Mouse (Mus musculus) heart, embryonic 11.5 days (tissue): ENCODE measurements around the gene Gpn2. TPM values are rescaled to one million over a fixed set of nuclear protein-coding genes. Genes with fewer than 3 reads are reported as not detected.

Experiments
- ATAC-seq: fragments of 200-750 bp; cut with Nextera tagmentation; replicated peaks from 2 replicates; pipeline ENCODE4 v1.8.0; 2017; ENCODE audit warnings: moderate library complexity; ENCODE audit not compliant: insufficient number of reproducible peaks, low FRiP score, low TSS enrichment
- H3K27ac ChIP-seq: fragments of 300-500 bp; sonication (generic); 2 replicates; pipeline ENCODE4 v1.5.1; 2014; ENCODE audit warnings: mild to moderate bottlenecking, low read depth, low read length
- H3K27me3 ChIP-seq: fragments of 300-500 bp; sonication (generic); 2 replicates; pipeline ENCODE4 v1.6.1; 2014; ENCODE audit warnings: mild to moderate bottlenecking, low read length, mixed read lengths; ENCODE audit not compliant: control insufficient read depth, insufficient read depth
- H3K36me3 ChIP-seq: fragments of 300-500 bp; sonication (generic); 2 replicates; pipeline ENCODE4 v1.6.1; 2014; ENCODE audit warnings: mild to moderate bottlenecking, low read length, moderate library complexity, mixed read lengths; ENCODE audit not compliant: control insufficient read depth, insufficient read depth
- H3K4me1 ChIP-seq: fragments of 300-500 bp; sonication (generic); 2 replicates; pipeline ENCODE4 v1.6.1; 2014; ENCODE audit warnings: low read length; ENCODE audit not compliant: control insufficient read depth, insufficient read depth
- H3K4me2 ChIP-seq: fragments of 300-500 bp; sonication (generic); 2 replicates; pipeline ENCODE4 v1.6.1; 2014; ENCODE audit warnings: mild to moderate bottlenecking, moderate library complexity
- H3K4me3 ChIP-seq: fragments of 300-500 bp; sonication (generic); 2 replicates; pipeline ENCODE4 v1.5.1; 2014; ENCODE audit warnings: low read depth, low read length
- H3K9ac ChIP-seq: fragments of 300-500 bp; sonication (generic); 2 replicates; pipeline ENCODE4 v1.6.1; 2014; ENCODE audit warnings: mild to moderate bottlenecking, low read depth, low read length, moderate library complexity
- H3K9me3 ChIP-seq: fragments of 300-500 bp; sonication (generic); replicated peaks from 2 replicates; pipeline ENCODE4 v1.6.1; 2016; ENCODE audit warnings: low read length; ENCODE audit not compliant: control insufficient read depth
- WGBS: fragments of 180-500 bp; shearing (Covaris S2); extraction: QIAGEN DNeasy Blood & Tissue Kit; methylation state at CpG from one replicate; pipeline ENCODE4 v1.1.7; 2014; ENCODE audit not compliant: insufficient replicate concordance; 5-methylcytosine and 5-hydroxymethylcytosine counted together
- polyA plus RNA-seq: library from polyadenylated mRNA; unstranded; fragments of >200 nt; fragmentation: Nextera tagmentation; extraction: Ambion mirVana; gene quantifications from 2 replicates; pipeline ENCODE4 v1.2.1, GENCODE M21; 2014

The Gpn2 gene
- polyA plus RNA-seq, 1 experiment from 2014 or later, result 14.3 TPM

DNA sequence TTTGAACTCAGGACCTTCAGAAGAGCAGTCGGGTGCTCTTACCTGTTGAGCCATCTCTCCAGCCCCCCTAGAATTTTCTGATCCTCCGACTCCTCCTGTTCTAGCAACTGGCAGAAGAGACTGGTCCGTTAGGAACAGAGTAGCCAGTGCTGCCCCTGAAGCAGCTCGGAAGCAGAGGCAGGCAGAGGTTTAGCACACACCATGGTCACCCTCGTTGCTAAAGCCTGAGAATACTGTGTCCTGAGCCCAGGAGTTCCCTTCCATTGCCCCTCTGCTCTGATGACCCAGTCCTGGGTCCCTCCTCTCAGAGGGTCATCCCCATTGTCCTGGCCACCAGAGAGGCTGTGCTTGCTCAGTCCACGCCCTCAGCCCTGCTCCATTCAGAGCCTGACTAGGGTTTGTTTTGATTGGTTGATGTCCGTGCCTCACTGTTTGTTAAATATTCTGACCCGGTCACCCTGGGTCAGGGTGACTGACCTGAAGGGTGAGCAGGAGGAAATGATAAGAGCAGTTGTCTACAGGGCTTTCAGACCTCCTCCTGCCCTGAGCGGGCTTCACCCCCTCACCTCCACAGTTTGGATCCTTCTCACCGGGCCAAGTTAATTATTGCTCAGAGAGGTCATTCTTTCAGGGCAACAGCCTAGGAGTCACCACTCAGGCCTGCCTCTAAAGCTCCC lies 27.0 kb upstream of the Gpn2 start:
- Histone ChIP-seq H3K9me3 (no peaks in the 10 kb centered on the region), H3K36me3 (no peaks in the 10 kb centered on the region), H3K4me1 (peaks cover 8% of the 10 kb centered on the region), H3K9ac (no peak overlapping the region), H3K27me3 (peaks cover 3% of the 10 kb centered on the region; the same call in 1 of the 2 replicates), H3K4me2 (no peak overlapping the region), H3K27ac (no peak overlapping the region), H3K4me3 (no peak overlapping the region)
- 40% methylated on average over 10 of the region's 10 CpGs for WGBS
- no peak for ATAC-seq

DNA sequence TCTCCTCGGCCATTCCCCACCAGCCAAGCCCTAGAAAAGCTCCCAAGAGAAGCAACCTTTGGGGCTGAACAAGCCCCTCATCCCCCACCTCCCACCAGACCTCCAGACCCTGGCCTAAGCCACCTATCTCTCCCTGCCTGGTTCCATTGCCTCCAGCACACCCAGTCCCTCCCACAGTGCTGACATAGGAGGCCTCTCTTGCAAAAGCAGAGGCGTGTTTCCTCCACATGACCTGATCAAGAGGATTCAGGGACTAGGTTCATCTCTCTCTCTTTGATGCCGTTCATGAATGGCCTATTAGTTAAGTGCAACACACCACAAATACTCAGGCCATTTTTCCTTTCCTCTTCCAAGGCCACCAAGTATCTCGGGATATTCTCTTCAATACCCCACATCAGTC lies 24.3 kb upstream of the Gpn2 start:
- Histone ChIP-seq H3K4me3 (no peak overlapping the region), H3K9me3 (no peaks in the 10 kb centered on the region), H3K4me1 (no peaks in the 10 kb centered on the region), H3K4me2 (no peak overlapping the region), H3K36me3 (no peaks in the 10 kb centered on the region), H3K27me3 (peaks cover 3% of the 10 kb centered on the region; the same call in 1 of the 2 replicates), H3K27ac (no peak overlapping the region), H3K9ac (no peak overlapping the region)
- WGBS, result 69% methylated on average over 4 of the region's 4 CpGs
- no peak for ATAC-seq

- Histone ChIP-seq H3K27ac (no peak overlapping the region), H3K4me2 (no peak overlapping the region), H3K27me3 (no peaks in the 10 kb centered on the region), H3K9me3 (no peaks in the 10 kb centered on the region), H3K36me3 (no peaks in the 10 kb centered on the region), H3K4me3 (no peak overlapping the region), H3K4me1 (no peaks in the 10 kb centered on the region), H3K9ac (no peak overlapping the region)
- 71% methylated on average over 4 of the region's 4 CpGs for WGBS
- no peak for ATAC-seq
These were observed 22.5 kb upstream of the Gpn2 start for GRCm38 (mm10) chr4:133561622-133562021.

DNA sequence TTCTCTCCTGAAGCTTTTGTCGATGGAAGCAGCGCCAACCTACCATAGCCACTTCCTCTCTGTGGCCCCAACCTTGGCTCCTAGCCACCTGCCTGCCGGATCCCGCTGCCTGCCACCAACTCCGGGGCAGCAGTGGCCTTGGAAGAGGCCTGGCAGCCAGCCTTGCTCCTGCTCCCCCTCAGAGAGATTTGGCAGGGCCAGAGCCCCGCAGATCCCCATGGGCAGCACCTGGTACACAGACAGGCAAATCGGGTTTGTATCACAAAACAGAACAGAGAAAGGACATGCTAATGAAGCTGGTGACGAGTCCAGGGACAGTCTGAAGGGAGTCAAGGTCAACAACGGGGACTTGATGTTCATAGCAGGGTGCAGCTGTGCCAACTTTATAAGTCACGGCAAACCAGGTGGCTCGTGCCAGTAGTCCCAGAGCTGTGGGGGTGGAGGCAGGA lies 21.0 kb upstream of the Gpn2 start:
- no peaks in the 10 kb centered on the region for H3K27me3 ChIP-seq
- no peak overlapping the region for H3K4me3 ChIP-seq
- ATAC-seq, result no peak
- H3K4me1 ChIP-seq, result no peaks in the 10 kb centered on the region
- H3K36me3 ChIP-seq, result no peaks in the 10 kb centered on the region
- H3K9me3 ChIP-seq, result no peaks in the 10 kb centered on the region
- WGBS, result 68% methylated on average over 11 of the region's 11 CpGs
- H3K9ac ChIP-seq, result no peak overlapping the region
- H3K27ac ChIP-seq, result no peak overlapping the region
- no peak overlapping the region for H3K4me2 ChIP-seq

GRCm38 (mm10) chr4:133567251-133567650 lies 16.9 kb upstream of the Gpn2 start:
- Histone ChIP-seq H3K4me3 (no peak overlapping the region), H3K36me3 (no peaks in the 10 kb centered on the region), H3K4me2 (no peak overlapping the region), H3K27me3 (no peaks in the 10 kb centered on the region), H3K9ac (no peak overlapping the region), H3K27ac (no peak overlapping the region), H3K9me3 (no peaks in the 10 kb centered on the region), H3K4me1 (no peaks in the 10 kb centered on the region)
- no peak for ATAC-seq
- 22% methylated on average over 8 of the region's 8 CpGs for WGBS

- Histone ChIP-seq H3K4me2 (no peak overlapping the region), H3K4me1 (0 out of 2 replicates have a peak, but pooled peaks cover 3% of the 10 kb centered on the region), H3K27ac (no peak overlapping the region), H3K27me3 (no peaks in the 10 kb centered on the region), H3K36me3 (no peaks in the 10 kb centered on the region), H3K4me3 (no peak overlapping the region), H3K9me3 (no peaks in the 10 kb centered on the region), H3K9ac (no peak overlapping the region)
- 78% methylated on average over 10 of the region's 10 CpGs for WGBS
- no peak for ATAC-seq
These were observed 14.7 kb upstream of the Gpn2 start for GRCm38 (mm10) chr4:133569291-133570065.

DNA sequence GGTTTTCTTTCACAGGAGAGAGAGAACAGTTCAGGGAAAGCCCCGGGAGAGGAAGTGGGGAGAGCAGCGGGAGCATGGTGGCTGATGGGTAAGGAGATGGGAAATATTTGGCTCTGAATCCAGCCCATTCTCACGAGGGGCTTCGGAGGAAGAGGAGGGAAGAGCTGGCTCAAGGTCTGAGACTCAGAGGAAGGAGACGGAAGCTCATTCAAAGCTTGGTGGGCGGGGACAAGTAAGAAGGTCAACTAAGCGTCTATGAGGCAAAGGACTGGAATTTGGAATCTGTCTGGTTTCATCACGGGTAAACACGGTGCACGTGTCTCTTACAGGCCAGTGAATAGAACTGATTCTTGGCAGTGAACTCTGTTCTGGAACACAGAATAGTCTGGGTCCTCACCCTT lies 14.1 kb upstream of the Gpn2 start:
- no peaks in the 10 kb centered on the region for H3K27me3 ChIP-seq
- H3K4me1 ChIP-seq, result peaks cover 4% of the 10 kb centered on the region; the same call in 1 of the 2 replicates
- ATAC-seq, result no peak
- no peaks in the 10 kb centered on the region for H3K9me3 ChIP-seq
- no peak overlapping the region for H3K9ac ChIP-seq
- H3K4me2 ChIP-seq, result no peak overlapping the region
- no peak overlapping the region for H3K27ac ChIP-seq
- 53% methylated on average over 10 of the region's 10 CpGs for WGBS
- H3K36me3 ChIP-seq, result no peaks in the 10 kb centered on the region
- no peak overlapping the region for H3K4me3 ChIP-seq

DNA sequence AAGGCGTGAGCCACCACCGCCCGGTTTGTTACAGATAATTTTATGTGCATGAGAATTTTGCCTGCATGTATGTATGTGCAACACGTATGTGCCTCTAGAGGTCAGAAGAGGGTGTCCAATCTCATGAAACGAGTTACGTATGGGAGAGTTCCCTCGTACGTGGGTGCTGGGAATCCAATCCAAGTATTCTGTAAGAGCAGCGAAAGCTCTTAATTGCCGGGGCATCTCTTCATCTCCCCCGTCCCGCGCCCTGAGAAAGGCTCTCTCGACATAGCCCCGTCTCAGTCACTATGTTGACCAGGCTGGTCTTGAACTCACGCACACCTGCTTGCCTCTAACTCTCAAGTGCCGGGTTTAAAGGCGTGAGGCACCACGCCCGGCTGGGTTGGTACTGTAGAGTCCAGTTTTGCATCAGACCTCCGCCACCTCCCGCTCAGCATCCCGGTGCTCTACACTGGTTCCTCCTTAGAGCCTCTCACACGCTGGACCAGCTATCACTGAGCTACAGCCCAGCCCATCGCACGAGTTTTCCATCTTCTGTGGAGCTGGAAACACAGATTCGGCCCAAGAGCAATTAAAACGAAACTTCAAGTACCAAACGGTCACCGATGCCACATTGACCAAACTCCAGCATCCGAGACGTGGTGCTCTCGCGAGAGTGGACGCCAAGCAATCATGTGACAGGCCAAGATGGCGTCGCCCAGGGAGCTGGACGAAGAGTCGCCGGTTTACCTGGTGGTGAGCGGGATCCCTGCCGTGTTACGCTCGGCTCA lies 9.9 kb upstream of the Gpn2 start, which contains the start of gene Gpatch3:
Gene Gpatch3, plus strand, starts transcription at position 676 of the 773 bp plus-strand sequence.
- Histone ChIP-seq H3K4me3 (peak within 1 kb of the TSS; percentile 100), H3K9ac (peak within 1 kb of the TSS; percentile 94), H3K36me3 (no peaks in the 10 kb centered on the region; the same call in 1 of the 2 replicates), H3K4me1 (peaks cover 8% of the 10 kb centered on the region; the same call in 1 of the 2 replicates), H3K4me2 (peak within 1 kb of the TSS; percentile 83), H3K27ac (peak within 1 kb of the TSS; percentile 71; the same call in 1 of the 2 replicates), H3K27me3 (no peaks in the 10 kb centered on the region), H3K9me3 (no peaks in the 10 kb centered on the region)
- ATAC-seq, result peak; percentile 85
- WGBS, result 6% methylated on average over 44 of the region's 44 CpGs
